Mouse (Mus musculus) hindbrain, postnatal 0 days (tissue): Measurements from ENCODE around the gene Ppfia2. TPM values are rescaled to one million over a fixed set of nuclear protein-coding genes. Genes with fewer than 3 reads are reported as not detected.

ENCODE experiments used
- ATAC-seq: fragments of 200-750 bp; cut with Nextera tagmentation; 2 replicates; pipeline ENCODE4 v1.8.0; 2017; ENCODE audit warnings: mild to moderate bottlenecking, moderate TSS enrichment, moderate library complexity
- DNase-seq: peaks from one replicate; pipeline ENCODE4 v3.0.0-alpha.2; 2015; ENCODE audit warnings: low spot score
- H3K27ac ChIP-seq: fragments of 300-500 bp; sonication (generic); 2 replicates; pipeline ENCODE4 v1.5.1; 2014; ENCODE audit warnings: mild to moderate bottlenecking
- H3K27me3 ChIP-seq: fragments of 300-500 bp; sonication (generic); 2 replicates; pipeline ENCODE4 v1.6.1; 2014; ENCODE audit warnings: low read length, mixed read lengths; ENCODE audit not compliant: insufficient read depth
- H3K36me3 ChIP-seq: fragments of 300-500 bp; sonication (generic); 2 replicates; pipeline ENCODE4 v1.6.1; 2014; ENCODE audit warnings: low read length, mixed read lengths; ENCODE audit not compliant: insufficient read depth
- H3K4me1 ChIP-seq: fragments of 300-500 bp; sonication (generic); 2 replicates; pipeline ENCODE4 v1.6.1; 2014; ENCODE audit warnings: antibody characterized with exemption, low read length, mixed read lengths; ENCODE audit not compliant: insufficient read depth
- H3K4me2 ChIP-seq: fragments of 300-500 bp; sonication (generic); 2 replicates; pipeline ENCODE4 v1.6.1; 2014; ENCODE audit warnings: low read depth, mild to moderate bottlenecking, low read length, moderate library complexity, mixed read lengths
- H3K4me3 ChIP-seq: fragments of 300-500 bp; sonication (generic); 2 replicates; pipeline ENCODE4 v1.5.1; 2014; ENCODE audit warnings: low read length
- H3K9ac ChIP-seq: fragments of 300-500 bp; sonication (generic); replicated peaks from 2 replicates; pipeline ENCODE4 v1.6.1; 2014; ENCODE audit warnings: mild to moderate bottlenecking, low read length, moderate library complexity, mixed read lengths
- H3K9me3 ChIP-seq: fragments of 300-500 bp; sonication (generic); 2 replicates; pipeline ENCODE4 v1.6.1; 2016; ENCODE audit warnings: low read length, mixed read lengths
- CTCF ChIP-seq: IDR thresholded peaks from 2 replicates; pipeline ENCODE4 v1.5.1; 2016; ENCODE audit warnings: antibody characterized with exemption, control low read depth, low read depth
- WGBS: fragments of 180-500 bp; shearing (Covaris S2); extraction: QIAGEN DNeasy Blood & Tissue Kit; methylation state at CpG from one replicate; pipeline ENCODE4 v1.1.7; 2014; 5-methylcytosine and 5-hydroxymethylcytosine counted together
- polyA plus RNA-seq: library from polyadenylated mRNA; unstranded; fragments of >200 nt; fragmentation: Nextera tagmentation; extraction: Ambion mirVana; gene quantifications from 2 replicates; pipeline ENCODE4 v1.2.1, GENCODE M21; 2015
- total RNA-seq: library from RNA; depleted of rRNA; stranded (reverse); fragments of >200 nt; gene quantifications from 2 replicates; pipeline ENCODE4 v1.2.3, GENCODE M21; 2014

Ppfia2 gene
- total and polyA plus RNA-seq, 2 experiments from 2014 or later: 30.3 to 45.5 TPM

- Histone ChIP-seq H3K4me3 (no peak overlapping the region), H3K9ac (no peak overlapping the region), H3K27ac (no peak overlapping the region), H3K4me2 (no peak overlapping the region), H3K9me3 (no peaks in the 10 kb centered on the region), H3K36me3 (no peaks in the 10 kb centered on the region), H3K4me1 (no peaks in the 10 kb centered on the region), H3K27me3 (no peaks in the 10 kb centered on the region)
- 0 out of 2 replicates have a peak, but pooled peaks have one; percentile 47 for ATAC-seq
- 27% methylated on average over 9 of the region's 9 CpGs for WGBS
- TF ChIP-seq CTCF: no peak
- DNase-seq: no peak
Observed at GRCm38 (mm10) chr10:106928576-106929332, 458.6 kb downstream of the Ppfia2 start.

- no peaks in the 10 kb centered on the region for H3K27me3 ChIP-seq
- peak overlapping the region; percentile 54 for H3K4me2 ChIP-seq
- H3K4me1 ChIP-seq: no peaks in the 10 kb centered on the region
- H3K36me3 ChIP-seq: no peaks in the 10 kb centered on the region
- WGBS: 23% methylated on average over 13 of the region's 13 CpGs
- H3K4me3 ChIP-seq: peak overlapping the region; percentile 24
- no peaks in the 10 kb centered on the region for H3K9me3 ChIP-seq
- no peak overlapping the region for H3K27ac ChIP-seq
- DNase-seq: peak; percentile 84
- TF ChIP-seq CTCF: peak; percentile 79
- ATAC-seq: peak; percentile 47; the same call in 1 of the 2 replicates
- H3K9ac ChIP-seq: no peak overlapping the region
Observed at GRCm38 (mm10) chr10:106932571-106933073, 462.5 kb downstream of the Ppfia2 start.

- 90% methylated on average over 7 of the region's 7 CpGs for WGBS
- DNase-seq: no peak
Observed at GRCm38 (mm10) chr10:106936996-106937395, 466.9 kb downstream of the Ppfia2 start.

GRCm38 (mm10) chr10:106938851-106939250 is 468.7 kb downstream of the Ppfia2 start:
- WGBS: 91% methylated on average over 3 of the region's 3 CpGs

More at GRCm38 (mm10) chr10:106936996-106937395, 466.9 kb downstream of the Ppfia2 start:
- H3K27me3 ChIP-seq: no peaks in the 10 kb centered on the region
- H3K9ac ChIP-seq: no peak overlapping the region
- no peak overlapping the region for H3K4me3 ChIP-seq
- H3K4me1 ChIP-seq: no peaks in the 10 kb centered on the region
- H3K4me2 ChIP-seq: no peak overlapping the region
- no peaks in the 10 kb centered on the region for H3K36me3 ChIP-seq
- no peak for TF ChIP-seq CTCF
- no peak overlapping the region for H3K27ac ChIP-seq
- no peak for ATAC-seq
- H3K9me3 ChIP-seq: no peaks in the 10 kb centered on the region

GRCm38 (mm10) chr10:106939441-106939840 is 469.3 kb downstream of the Ppfia2 start:
- 70% methylated on average over 1 of the region's 1 CpGs for WGBS

More at GRCm38 (mm10) chr10:106938851-106939250, 468.7 kb downstream of the Ppfia2 start:
- H3K9me3 ChIP-seq: no peaks in the 10 kb centered on the region
- no peak overlapping the region for H3K4me3 ChIP-seq
- H3K27me3 ChIP-seq: no peaks in the 10 kb centered on the region
- no peak overlapping the region for H3K9ac ChIP-seq
- H3K4me2 ChIP-seq: no peak overlapping the region
- H3K4me1 ChIP-seq: no peaks in the 10 kb centered on the region
- ATAC-seq (no peak), DNase-seq (no peak)
- no peak for TF ChIP-seq CTCF
- H3K27ac ChIP-seq: no peak overlapping the region
- no peaks in the 10 kb centered on the region for H3K36me3 ChIP-seq

GRCm38 (mm10) chr10:106941380-106941779 is 471.2 kb downstream of the Ppfia2 start:
- TF ChIP-seq CTCF: no peak
- Histone ChIP-seq H3K4me3 (no peak overlapping the region), H3K9me3 (no peaks in the 10 kb centered on the region), H3K4me1 (no peaks in the 10 kb centered on the region), H3K36me3 (no peaks in the 10 kb centered on the region), H3K27me3 (no peaks in the 10 kb centered on the region), H3K27ac (no peak overlapping the region), H3K9ac (no peak overlapping the region), H3K4me2 (no peak overlapping the region)
- WGBS: 71% methylated on average over 5 of the region's 5 CpGs
- ATAC-seq: no peak
- DNase-seq: no peak

More at GRCm38 (mm10) chr10:106939441-106939840, 469.3 kb downstream of the Ppfia2 start:
- Histone ChIP-seq H3K4me3 (no peak overlapping the region), H3K4me1 (no peaks in the 10 kb centered on the region), H3K9ac (no peak overlapping the region), H3K27ac (no peak overlapping the region), H3K36me3 (no peaks in the 10 kb centered on the region), H3K4me2 (no peak overlapping the region), H3K9me3 (no peaks in the 10 kb centered on the region), H3K27me3 (no peaks in the 10 kb centered on the region)
- DNase-seq (no peak), ATAC-seq (no peak)
- no peak for TF ChIP-seq CTCF

GRCm38 (mm10) chr10:106959026-106959425 is 488.9 kb downstream of the Ppfia2 start:
- DNase-seq (no peak), ATAC-seq (no peak)
- H3K4me1 ChIP-seq: no peaks in the 10 kb centered on the region
- no peak overlapping the region for H3K27ac ChIP-seq
- no peak for TF ChIP-seq CTCF
- no peak overlapping the region for H3K9ac ChIP-seq
- 84% methylated on average over 3 of the region's 3 CpGs for WGBS
- no peaks in the 10 kb centered on the region for H3K9me3 ChIP-seq
- no peak overlapping the region for H3K4me2 ChIP-seq
- no peaks in the 10 kb centered on the region for H3K27me3 ChIP-seq
- no peaks in the 10 kb centered on the region for H3K36me3 ChIP-seq
- no peak overlapping the region for H3K4me3 ChIP-seq
